Mouse (Mus musculus): ENCODE measurements around the gene Swsap1.

Gene Swsap1

DNA sequence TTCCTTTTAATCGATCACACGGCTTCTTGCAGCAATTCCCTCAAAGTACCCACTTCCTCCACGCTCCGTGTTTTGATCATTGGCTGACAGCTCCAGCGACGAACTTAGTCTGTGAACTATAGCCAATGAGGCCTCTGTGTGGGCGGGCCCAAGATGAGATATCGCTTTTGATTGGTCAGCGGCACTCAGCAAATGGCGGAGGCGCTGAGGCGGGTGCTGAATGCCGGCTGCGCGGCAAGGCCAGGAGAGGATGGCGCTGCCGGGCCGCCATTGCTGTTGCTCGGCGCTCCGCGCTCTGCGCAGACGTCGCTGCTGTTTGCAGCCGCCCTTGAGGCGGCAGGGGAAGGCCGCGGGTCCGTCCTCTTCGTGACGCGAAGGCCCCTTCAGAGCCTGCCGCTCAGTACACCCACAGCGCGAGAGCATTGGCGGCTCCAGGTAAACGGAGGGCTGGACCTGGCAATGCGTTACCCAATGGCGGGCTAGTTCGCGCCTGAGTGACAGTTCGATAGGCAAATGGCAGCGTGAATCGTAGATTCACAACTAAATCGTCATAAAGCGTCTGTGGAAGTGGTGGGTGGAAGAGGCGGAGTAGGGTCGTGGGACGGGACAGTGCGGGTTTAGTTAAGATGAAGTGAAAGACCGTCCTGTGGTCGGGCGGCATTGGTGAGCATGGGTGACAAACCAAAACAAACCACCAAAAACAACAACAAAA lies at the start of gene Swsap1:
Gene Swsap1 (plus strand): TSS at position 186 of the 712 bp plus-strand sequence.
- DNase-seq (ENCODE audit: low spot score in 2 of 2): peak; percentile 100

DNA sequence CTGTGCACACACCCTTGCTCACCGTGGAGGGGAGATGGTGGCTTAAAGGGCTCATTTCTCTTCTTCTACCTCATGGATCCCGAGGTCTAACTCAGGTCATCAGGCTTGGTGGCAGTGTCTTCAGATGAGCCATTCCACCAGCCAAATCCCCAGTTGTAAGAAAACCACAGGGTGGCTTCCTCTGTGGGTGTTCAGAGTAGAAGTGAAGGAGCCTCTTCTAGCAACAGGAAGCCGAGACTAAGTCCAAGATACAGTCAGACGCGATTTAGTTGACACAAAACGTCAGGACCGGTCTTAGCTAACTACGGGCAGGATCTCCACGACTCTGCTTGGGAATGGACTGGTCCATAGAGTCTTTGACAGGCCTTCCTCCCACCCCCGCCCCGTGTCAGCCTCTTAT lies 47.3 kb upstream of the Swsap1 start:
- no peak for DNase-seq (ENCODE audit: low spot score in 2 of 2)

DNA sequence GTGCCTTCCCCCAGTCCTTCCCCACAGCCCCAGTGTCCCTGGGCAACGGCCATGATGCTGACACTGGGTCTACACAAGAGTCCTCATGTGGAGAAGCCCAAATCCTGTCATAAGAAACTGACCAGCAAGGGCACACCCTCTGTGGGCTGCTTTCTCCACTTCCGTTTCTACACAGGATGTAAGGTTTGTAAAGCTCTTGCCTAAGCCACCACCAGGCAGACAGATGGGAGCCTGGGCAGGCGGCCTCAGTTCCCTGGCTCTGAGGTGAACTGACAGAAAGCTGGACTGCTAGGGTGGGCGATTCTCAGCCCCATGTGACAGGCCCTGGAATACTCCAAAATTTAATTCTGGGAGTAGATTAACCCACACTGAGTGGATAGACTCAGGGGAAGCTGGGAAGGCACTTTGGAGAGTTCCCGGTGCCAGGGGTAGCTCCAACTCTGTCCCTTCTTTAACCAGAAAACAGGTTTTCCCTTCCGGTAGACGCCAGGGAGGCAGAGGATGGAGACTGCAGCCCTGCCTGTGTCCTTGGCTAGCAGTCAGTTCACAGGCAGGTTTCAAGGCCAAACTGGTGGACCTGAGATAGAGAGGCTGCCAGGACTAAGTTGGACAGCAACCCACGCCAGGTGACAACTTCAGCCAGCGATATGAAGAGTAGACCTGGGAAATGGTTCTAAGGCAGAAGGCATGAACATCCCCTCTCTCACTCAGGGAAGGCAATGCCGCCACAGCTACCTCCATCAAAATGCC lies 45.9 kb upstream of the Swsap1 start:
- DNase-seq (ENCODE audit: low spot score in 2 of 2): no peak

GRCm38 (mm10) chr9:21916851-21917492 lies 38.6 kb upstream of the Swsap1 start:
- peak in 1 of 2 experiments; percentile 38 for DNase-seq (ENCODE audit: low spot score in 2 of 2)

- DNase-seq (ENCODE audit: low spot score in 2 of 2): peak; percentile 84 to 86
Observed at GRCm38 (mm10) chr9:21917493-21918034, 38.0 kb upstream of the Swsap1 start.

GRCm38 (mm10) chr9:21918035-21918592 lies 37.4 kb upstream of the Swsap1 start, which contains the start of gene Rab3d:
Gene Rab3d, minus strand, starts transcription at chr9:21918192.
- peak; percentile 84 to 90 for DNase-seq (ENCODE audit: low spot score in 2 of 2)

DNA sequence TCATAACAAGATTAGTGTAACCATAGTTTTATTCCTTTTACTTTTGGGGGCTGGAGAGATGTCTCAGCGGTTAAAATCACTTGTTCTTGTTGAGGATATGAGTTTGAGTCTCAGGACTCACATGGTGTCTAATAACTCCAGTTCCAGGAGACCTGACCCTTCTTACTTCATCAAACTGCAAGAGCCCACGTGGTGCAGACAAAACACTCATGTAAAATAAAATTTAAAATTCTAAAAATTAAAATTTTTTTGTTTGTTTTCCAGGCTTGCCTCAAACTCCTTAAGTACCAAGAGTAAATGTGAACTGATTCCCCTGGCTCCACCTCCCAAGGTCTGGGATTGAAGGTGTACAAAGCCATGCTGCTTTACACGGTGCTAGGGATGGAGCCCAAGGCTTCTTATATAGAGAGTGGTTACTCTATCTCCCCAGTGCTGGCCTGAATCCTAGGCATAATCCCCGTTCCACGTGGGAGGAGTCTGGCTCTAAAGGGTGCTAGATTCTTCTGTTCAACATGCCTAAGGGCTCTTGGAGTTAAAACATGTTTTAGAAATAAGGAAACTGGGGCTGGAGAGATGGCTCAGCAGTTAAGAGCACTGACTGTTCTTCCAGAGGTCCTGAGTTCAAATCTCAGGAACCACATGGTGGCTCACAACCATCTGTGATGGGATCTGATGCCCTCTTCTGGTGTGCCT lies 36.7 kb upstream of the Swsap1 start:
- DNase-seq (ENCODE audit: low spot score in 2 of 2): peak; percentile 28 to 62

- DNase-seq (ENCODE audit: low spot score in 2 of 2): no peak
Observed at GRCm38 (mm10) chr9:21923036-21923435, 32.5 kb upstream of the Swsap1 start.

GRCm38 (mm10) chr9:21923490-21924098 lies 32.0 kb upstream of the Swsap1 start:
- DNase-seq (ENCODE audit: low spot score in 2 of 2): no peak

DNA sequence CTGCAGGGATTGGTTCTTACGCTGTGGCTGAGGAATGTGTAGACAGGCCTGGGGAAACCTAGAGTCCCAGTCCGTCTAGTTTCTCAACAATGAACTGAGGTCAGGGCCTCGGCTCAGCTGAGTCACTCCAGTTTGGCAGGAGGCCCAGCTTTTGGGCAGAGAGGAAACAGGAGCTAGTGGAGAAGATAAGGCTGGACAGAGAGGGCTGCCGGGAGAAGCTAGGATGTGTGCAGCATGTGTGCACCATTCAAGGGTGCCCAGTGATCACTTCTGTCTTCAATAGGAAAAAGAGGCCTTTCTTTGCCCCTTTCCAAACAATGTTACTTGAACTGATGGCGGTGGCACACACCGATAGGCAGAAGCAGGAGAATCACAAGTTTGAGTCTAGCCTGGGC lies 31.5 kb upstream of the Swsap1 start:
- DNase-seq (ENCODE audit: low spot score in 2 of 2): no peak

DNA sequence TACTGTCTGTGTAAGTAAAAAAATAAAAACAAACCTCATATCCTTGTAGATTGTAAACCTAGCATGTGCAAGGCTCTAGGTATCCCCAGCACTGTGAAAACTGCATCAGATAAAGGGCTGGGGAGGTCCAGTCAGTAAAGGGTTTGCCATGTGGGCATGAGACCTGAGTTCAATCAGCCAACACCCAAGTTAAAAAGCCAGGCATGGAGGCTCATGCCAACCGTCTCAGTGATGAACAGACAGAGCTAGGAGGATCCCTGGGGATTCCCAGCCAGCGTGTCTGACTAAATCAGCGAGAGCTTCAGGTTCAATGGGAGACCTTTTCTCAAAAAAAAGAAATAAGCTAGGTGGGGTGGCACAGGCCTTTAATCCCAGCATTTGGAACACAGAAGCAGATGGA lies 30.5 kb upstream of the Swsap1 start:
- DNase-seq (ENCODE audit: low spot score in 2 of 2): no peak

GRCm38 (mm10) chr9:21925506-21925905 lies 30.0 kb upstream of the Swsap1 start:
- no peak for DNase-seq (ENCODE audit: low spot score in 2 of 2)

DNA sequence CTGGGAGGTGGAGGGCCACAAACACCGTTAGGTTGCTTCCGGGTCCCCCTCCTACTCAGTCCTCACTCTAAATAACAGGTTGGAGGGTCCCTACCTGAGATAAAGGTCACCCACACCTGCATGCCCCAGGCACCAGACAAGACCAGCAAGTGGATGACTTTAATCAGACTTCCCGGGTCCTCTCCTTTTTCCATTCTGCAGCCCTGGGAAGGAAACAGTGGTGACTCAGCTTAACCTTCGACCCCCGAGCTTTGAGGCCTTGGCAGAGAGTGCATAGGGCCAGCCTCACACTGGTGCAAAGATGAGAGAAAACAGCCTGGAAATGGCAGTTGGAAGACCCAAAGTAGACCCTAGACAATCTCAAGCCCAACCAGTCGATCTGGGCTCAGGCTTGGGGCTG lies 29.4 kb upstream of the Swsap1 start:
- no peak for DNase-seq (ENCODE audit: low spot score in 2 of 2)

DNA sequence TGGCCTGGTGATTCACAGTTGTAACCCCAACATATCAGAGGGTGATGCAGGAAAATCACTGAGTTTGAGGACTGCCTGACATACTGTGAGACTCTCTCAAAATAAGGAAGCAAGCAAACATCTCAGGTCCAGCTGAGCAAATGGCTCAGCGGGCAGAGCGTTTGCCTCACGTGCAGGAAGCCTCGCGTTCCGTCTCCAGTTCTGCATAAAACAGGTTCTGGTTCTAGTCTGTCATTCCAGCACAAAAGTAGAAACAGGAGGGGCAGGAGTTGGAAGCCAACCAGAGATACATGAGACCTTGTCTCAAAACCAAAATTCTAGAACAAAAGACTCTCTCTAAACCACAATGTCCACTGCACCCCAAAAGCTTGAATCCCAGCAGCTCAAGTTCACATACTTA lies 28.8 kb upstream of the Swsap1 start:
- DNase-seq (ENCODE audit: low spot score in 2 of 2): no peak

- peak; percentile 93 to 95 for DNase-seq (ENCODE audit: low spot score in 2 of 2)
Observed at GRCm38 (mm10) chr9:21927208-21927753, 28.3 kb upstream of the Swsap1 start, which contains the start of the genes Ccdc159 and Tmem205. Gene Ccdc159, plus strand, starts transcription at chr9:21927471. Gene Tmem205, minus strand, starts transcription at chr9:21927556.

- DNase-seq (ENCODE audit: low spot score in 2 of 2): no peak
Observed at GRCm38 (mm10) chr9:21929208-21929607, 26.3 kb upstream of the Swsap1 start.

- no peak for DNase-seq (ENCODE audit: low spot score in 2 of 2)
Observed at GRCm38 (mm10) chr9:21932006-21932405, 23.5 kb upstream of the Swsap1 start.

GRCm38 (mm10) chr9:21932445-21933137 lies 23.0 kb upstream of the Swsap1 start:
- DNase-seq (ENCODE audit: low spot score in 2 of 2): no peak

GRCm38 (mm10) chr9:21934021-21934420 lies 21.5 kb upstream of the Swsap1 start:
- no peak for DNase-seq (ENCODE audit: low spot score in 2 of 2)
